Mouse (Mus musculus) liver, embryonic 14.5 days (tissue): ENCODE data around the gene 1700019D03Rik.

ENCODE experiments used
- CTCF ChIP-seq: IDR thresholded peaks from 2 replicates; pipeline ENCODE4 v1.5.1; 2016; ENCODE audit warnings: antibody characterized with exemption, low read depth, control low read depth
- EP300 ChIP-seq: IDR thresholded peaks from 2 replicates; pipeline ENCODE4 v1.6.1; 2016; ENCODE audit warnings: antibody characterized with exemption, low read depth

DNA sequence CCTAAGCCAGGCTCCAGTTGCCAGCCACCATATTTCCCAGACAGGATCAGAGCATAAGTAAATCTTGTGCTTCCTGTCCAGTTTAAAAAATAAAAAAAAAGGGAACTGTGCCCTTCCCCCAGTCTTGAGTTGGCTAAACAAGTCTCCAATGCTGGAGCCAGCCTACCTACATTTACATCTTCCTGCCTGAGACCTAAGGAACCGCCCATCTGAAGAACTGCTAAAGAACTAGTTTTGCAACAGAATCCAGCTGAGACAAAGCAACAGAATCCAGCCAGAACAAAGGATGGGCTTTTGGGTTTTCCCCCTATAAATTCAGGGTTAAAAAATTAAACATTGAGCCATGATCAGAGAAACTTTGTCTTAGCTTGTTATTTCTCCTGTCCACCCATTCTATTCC lies 81.0 kb downstream of the 1700019D03Rik start:
- TF ChIP-seq CTCF: no peak
- TF ChIP-seq EP300: no peak
